Mouse (Mus musculus) WW6 (cell line): Measurements from ENCODE around the gene Krtap19-4.

ENCODE experiments used
- DNase-seq: peaks from one replicate; pipeline ENCODE4 v3.0.0-alpha.2; 2013; ENCODE audit warnings: low read depth, low spot score

The Krtap19-4 gene

GRCm38 (mm10) chr16:88884989-88885388 lies at the start of gene Krtap19-4:
TSS of gene Krtap19-4 (minus strand) at chr16:88885089.
- DNase-seq = no peak

GRCm38 (mm10) chr16:88932165-88932564 lies 47.3 kb upstream of the Krtap19-4 start, which contains the start of gene Krtap19-9b:
TSS of gene Krtap19-9b (minus strand) at chr16:88932265.
- DNase-seq = no peak

GRCm38 (mm10) chr16:88896357-88896756 lies 11.5 kb upstream of the Krtap19-4 start, which contains the start of gene Krtap19-5:
TSS of gene Krtap19-5 (minus strand) at chr16:88896457.
- DNase-seq = no peak

- no peak for DNase-seq
These were observed 2.0 kb upstream of the Krtap19-4 start for GRCm38 (mm10) chr16:88886870-88887269.

- DNase-seq = no peak
These were observed 7.0 kb downstream of the Krtap19-4 start, which contains the start of gene Krtap19-3 for GRCm38 (mm10) chr16:88877938-88878337. TSS of gene Krtap19-3 (minus strand) at chr16:88878038.

GRCm38 (mm10) chr16:88874169-88874568 lies 10.7 kb downstream of the Krtap19-4 start, which contains the start of gene Krtap19-2:
TSS of gene Krtap19-2 (minus strand) at chr16:88874269.
- no peak for DNase-seq

- no peak for DNase-seq
These were observed 15.6 kb downstream of the Krtap19-4 start, which contains the start of gene Krtap19-1 for GRCm38 (mm10) chr16:88869311-88869710. TSS of gene Krtap19-1 (minus strand) at chr16:88869411.

GRCm38 (mm10) chr16:88864887-88865407 lies 19.9 kb downstream of the Krtap19-4 start:
- no peak for DNase-seq

- DNase-seq = peak; percentile 3
These were observed 33.4 kb downstream of the Krtap19-4 start for GRCm38 (mm10) chr16:88851450-88851849.

GRCm38 (mm10) chr16:88848558-88848957 lies 36.3 kb downstream of the Krtap19-4 start:
- no peak for DNase-seq

GRCm38 (mm10) chr16:88847363-88847762 lies 37.5 kb downstream of the Krtap19-4 start:
- no peak for DNase-seq
